Mouse (Mus musculus) forebrain, embryonic 12.5 days (tissue): Measurements from ENCODE around the gene Ercc6l. TPM values are rescaled to one million over a fixed set of nuclear protein-coding genes. Genes with fewer than 3 reads are reported as not detected.
"Not testable (repeated sequence)": the region's sequence is repeated elsewhere in the genome, so short reads cannot be mapped to it uniquely, and the experiment has no call there.

Experiments
- ATAC-seq: fragments of 200-750 bp; cut with Nextera tagmentation; 2 replicates; pipeline ENCODE4 v1.8.0; 2017; ENCODE audit warnings: moderate TSS enrichment; ENCODE audit not compliant: low FRiP score
- H3K27ac ChIP-seq: fragments of 300-500 bp; sonication (generic); 2 replicates; pipeline ENCODE4 v1.5.1; 2016; ENCODE audit warnings: mild to moderate bottlenecking
- H3K27me3 ChIP-seq: fragments of 300-500 bp; sonication (generic); 2 replicates; pipeline ENCODE4 v1.6.1; 2016; ENCODE audit warnings: mild to moderate bottlenecking
- H3K36me3 ChIP-seq: fragments of 300-500 bp; sonication (generic); replicated peaks from 2 replicates; pipeline ENCODE4 v1.6.1; 2016; ENCODE audit warnings: mild to moderate bottlenecking
- H3K4me1 ChIP-seq: fragments of 300-500 bp; sonication (generic); 2 replicates; pipeline ENCODE4 v1.6.1; 2016
- H3K4me2 ChIP-seq: fragments of 300-500 bp; sonication (generic); 2 replicates; pipeline ENCODE4 v1.6.1; 2016; ENCODE audit warnings: mild to moderate bottlenecking, moderate library complexity
- H3K4me3 ChIP-seq: fragments of 300-500 bp; sonication (generic); replicated peaks from 2 replicates; pipeline ENCODE4 v1.5.1; 2016; ENCODE audit warnings: mild to moderate bottlenecking
- H3K9ac ChIP-seq: fragments of 300-500 bp; sonication (generic); 2 replicates; pipeline ENCODE4 v1.6.1; 2016; ENCODE audit warnings: mild to moderate bottlenecking
- H3K9me3 ChIP-seq: fragments of 300-500 bp; sonication (generic); 2 replicates; pipeline ENCODE4 v1.6.1; 2016
- WGBS: fragments of 180-500 bp; shearing (Covaris S2); methylation state at CpG from one replicate; pipeline ENCODE4 v1.1.7; 2016; 5-methylcytosine and 5-hydroxymethylcytosine counted together
- polyA plus RNA-seq: library from polyadenylated mRNA; unstranded; fragments of >200 nt; fragmentation: Nextera tagmentation; extraction: Ambion mirVana; gene quantifications from 2 replicates; pipeline ENCODE4 v1.2.1, GENCODE M21; 2016

Ercc6l gene
- polyA plus RNA-seq, 1 experiment from 2014 or later = 17.9 TPM

DNA sequence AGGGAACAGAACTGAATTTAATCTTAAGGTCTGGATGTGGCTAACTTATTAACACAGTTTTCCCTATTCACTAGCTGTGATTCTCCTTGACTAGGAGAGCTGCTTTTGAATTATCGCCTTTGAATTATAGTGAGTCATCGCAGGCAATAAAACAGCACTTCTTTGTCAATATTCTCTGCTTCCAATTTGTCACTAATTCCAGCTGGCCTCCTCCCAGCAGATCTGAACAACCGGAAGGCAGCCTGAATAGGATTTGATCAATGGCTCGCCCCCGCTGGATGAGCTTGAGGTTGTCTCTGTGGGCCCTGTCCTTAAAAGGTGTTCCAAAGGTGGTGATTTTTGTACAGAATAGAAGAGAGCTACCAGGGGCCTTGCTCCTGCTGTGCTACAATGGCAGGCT is 9.6 kb upstream of the Ercc6l start:
- WGBS = 40% methylated on average over 5 of the region's 5 CpGs
- Histone ChIP-seq H3K36me3 (no peaks in the 10 kb centered on the region), H3K9me3 (no peaks in the 10 kb centered on the region), H3K4me1 (no peaks in the 10 kb centered on the region; the same call in 1 of the 2 replicates), H3K4me2 (no peak overlapping the region), H3K27ac (peak overlapping the region; percentile 21; the same call in 1 of the 2 replicates), H3K27me3 (0 out of 2 replicates have a peak, but pooled peaks cover under 1% of the 10 kb centered on the region), H3K4me3 (no peak overlapping the region), H3K9ac (no peak overlapping the region)
- no peak for ATAC-seq

DNA sequence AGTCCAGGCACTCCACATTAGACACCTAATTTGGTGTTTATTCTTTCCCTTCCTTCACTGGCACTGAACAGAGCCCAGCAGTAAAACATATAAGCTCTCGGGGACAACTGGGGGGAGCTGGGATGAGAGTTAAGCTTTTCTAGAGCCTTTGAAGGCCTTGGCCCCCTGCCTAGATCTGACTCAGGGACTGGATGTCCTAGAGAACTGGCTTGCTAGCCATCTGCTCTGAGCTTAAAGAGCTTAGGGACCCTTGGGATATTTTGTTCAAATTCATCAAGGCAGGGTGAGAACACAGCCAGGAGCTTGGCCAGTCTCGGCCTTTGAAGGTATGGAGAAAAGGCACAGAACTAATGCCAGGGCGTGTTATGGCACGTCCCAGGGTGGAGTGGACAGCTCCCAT is 6.6 kb upstream of the Ercc6l start:
- H3K4me1 ChIP-seq = no peaks in the 10 kb centered on the region; the same call in 1 of the 2 replicates
- WGBS = 84% methylated on average over 4 of the region's 4 CpGs

DNA sequence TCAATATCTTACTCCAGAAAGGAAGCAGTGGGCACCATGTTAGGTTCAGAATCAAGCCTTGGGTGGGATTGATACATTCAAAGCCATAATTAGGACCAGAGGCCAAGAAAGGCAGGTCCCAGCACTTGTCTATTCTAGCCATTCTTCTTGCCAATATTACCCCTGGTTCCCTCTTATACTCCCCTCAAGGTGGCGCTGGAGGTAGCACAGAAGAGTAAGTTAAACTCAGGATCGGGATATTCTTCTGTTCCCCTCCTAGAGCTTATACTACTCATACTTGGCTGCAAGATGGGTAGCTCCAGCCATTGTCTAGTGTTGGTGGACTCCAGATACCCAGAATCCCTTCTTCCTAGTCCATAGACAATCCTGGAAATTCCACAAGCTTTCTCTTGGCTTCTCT is 6.2 kb upstream of the Ercc6l start:
- Histone ChIP-seq H3K9me3 (no peaks in the 10 kb centered on the region), H3K27ac (no peak overlapping the region), H3K36me3 (no peaks in the 10 kb centered on the region), H3K9ac (no peak overlapping the region), H3K4me3 (no peak overlapping the region), H3K4me1 (no peaks in the 10 kb centered on the region; the same call in 1 of the 2 replicates), H3K27me3 (no peaks in the 10 kb centered on the region), H3K4me2 (no peak overlapping the region)
- 37% methylated on average over 2 of the region's 2 CpGs for WGBS
- no peak for ATAC-seq

More for the DNA sequence above, 6.6 kb upstream of the Ercc6l start:
- H3K9ac ChIP-seq = no peak overlapping the region
- no peaks in the 10 kb centered on the region for H3K36me3 ChIP-seq
- no peak overlapping the region for H3K4me2 ChIP-seq
- no peak overlapping the region for H3K27ac ChIP-seq
- ATAC-seq = no peak
- no peaks in the 10 kb centered on the region for H3K27me3 ChIP-seq
- no peaks in the 10 kb centered on the region for H3K9me3 ChIP-seq
- H3K4me3 ChIP-seq = no peak overlapping the region

DNA sequence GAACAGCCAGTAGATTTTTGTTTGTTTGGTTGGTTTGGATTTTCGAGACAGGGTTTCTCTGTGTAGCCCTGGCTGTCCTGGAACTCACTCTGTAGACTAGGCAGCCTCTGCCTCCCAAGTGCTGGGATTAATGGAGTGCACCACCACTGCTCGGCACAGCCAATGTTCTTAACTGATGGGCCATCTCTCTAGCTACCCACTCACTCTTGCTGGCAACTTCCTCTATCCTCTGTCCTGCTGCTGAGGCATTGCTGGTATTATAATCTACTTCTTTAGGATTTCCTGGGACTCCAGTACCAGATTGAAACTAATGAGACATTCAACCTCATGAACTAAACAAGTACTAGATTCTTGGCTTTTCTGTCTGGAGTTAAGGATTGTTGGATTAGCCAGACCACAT is 3.6 kb upstream of the Ercc6l start:
- ATAC-seq = no peak
- H3K9me3 ChIP-seq = no peaks in the 10 kb centered on the region
- H3K27me3 ChIP-seq = no peaks in the 10 kb centered on the region
- 66% methylated on average over 2 of the region's 2 CpGs for WGBS
- no peak overlapping the region for H3K4me3 ChIP-seq
- H3K9ac ChIP-seq = no peak overlapping the region
- H3K36me3 ChIP-seq = no peaks in the 10 kb centered on the region
- H3K27ac ChIP-seq = no peak overlapping the region
- H3K4me1 ChIP-seq = 0 out of 2 replicates have a peak, but pooled peaks cover 2% of the 10 kb centered on the region
- H3K4me2 ChIP-seq = no peak overlapping the region

DNA sequence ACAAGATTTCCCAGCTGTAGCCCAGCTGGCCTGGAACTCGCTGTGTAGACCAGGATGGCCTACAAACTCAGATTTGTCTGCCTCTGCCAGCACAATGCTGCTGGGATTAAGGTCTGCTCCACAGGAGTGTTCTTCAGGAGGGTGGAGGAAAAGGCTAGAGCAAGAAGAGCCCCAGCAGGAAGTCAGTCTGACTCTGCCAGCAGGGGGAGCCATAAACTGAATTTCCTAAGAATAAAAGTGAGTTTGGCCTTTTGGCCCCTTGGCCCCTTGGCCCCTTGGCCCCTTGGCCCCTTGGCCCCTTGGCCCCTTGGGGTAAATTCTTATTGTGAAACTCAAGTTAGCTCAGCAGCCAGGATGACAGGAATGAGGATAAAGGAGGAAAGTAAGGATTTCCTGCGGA is 2.9 kb upstream of the Ercc6l start:
- 46% methylated on average over 2 of the region's 2 CpGs for WGBS
- no peaks in the 10 kb centered on the region for H3K36me3 ChIP-seq
- no peak overlapping the region for H3K4me3 ChIP-seq
- no peak for ATAC-seq
- no peak overlapping the region for H3K4me2 ChIP-seq
- H3K9ac ChIP-seq = no peak overlapping the region
- H3K27ac ChIP-seq = no peak overlapping the region
- H3K4me1 ChIP-seq = 0 out of 2 replicates have a peak, but pooled peaks cover 2% of the 10 kb centered on the region
- H3K27me3 ChIP-seq = no peaks in the 10 kb centered on the region
- no peaks in the 10 kb centered on the region for H3K9me3 ChIP-seq

DNA sequence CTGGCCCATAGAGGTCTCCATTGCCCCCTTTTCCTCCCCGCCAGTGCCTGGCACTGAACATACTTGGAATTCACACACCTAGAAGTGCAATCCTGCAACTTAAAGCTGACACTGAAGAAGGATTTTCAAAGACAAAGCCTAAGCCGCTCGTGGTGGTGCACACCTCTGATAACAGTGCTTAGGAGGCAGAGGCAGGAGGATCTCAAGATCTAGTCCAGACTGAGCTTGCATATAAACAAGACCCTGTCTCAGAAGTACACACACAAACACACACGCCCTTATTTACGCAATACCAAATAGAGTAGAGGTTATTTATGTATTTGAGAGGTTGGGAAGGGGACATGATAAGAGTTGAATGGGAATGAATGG is 516 bp upstream of the Ercc6l start:
- Histone ChIP-seq H3K27me3 (no peaks in the 10 kb centered on the region), H3K4me1 (0 out of 2 replicates have a peak, but pooled peaks cover 2% of the 10 kb centered on the region), H3K9me3 (no peaks in the 10 kb centered on the region), H3K36me3 (no peaks in the 10 kb centered on the region), H3K9ac (no peak overlapping the region), H3K4me3 (peak overlapping the region; percentile 50), H3K4me2 (peak overlapping the region; percentile 36), H3K27ac (peak overlapping the region; percentile 69; the same call in 1 of the 2 replicates)
- peak; percentile 48; the same call in 1 of the 2 replicates for ATAC-seq
- WGBS = 51% methylated on average over 5 of the region's 5 CpGs

DNA sequence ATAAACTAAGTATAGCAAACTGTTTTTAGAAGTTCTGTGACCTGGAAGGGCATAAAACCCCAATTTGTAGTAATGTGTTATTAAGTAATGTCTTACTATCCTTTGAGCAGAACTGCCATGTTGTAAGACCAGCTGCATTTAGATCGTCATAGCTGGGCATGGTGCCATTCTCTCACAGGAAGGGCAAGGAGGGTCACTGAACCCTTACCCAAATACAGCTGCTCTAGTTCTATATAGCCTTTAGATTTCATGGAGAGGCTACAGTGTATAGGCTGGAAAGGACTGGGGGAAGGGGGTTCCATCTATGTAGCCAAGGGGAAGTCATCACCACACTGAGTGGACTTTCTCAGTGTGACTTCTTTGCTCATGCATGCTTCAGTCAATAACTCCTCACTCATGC is 15.7 kb downstream of the Ercc6l start:
- 92% methylated on average over 1 of the region's 1 CpGs for WGBS

DNA sequence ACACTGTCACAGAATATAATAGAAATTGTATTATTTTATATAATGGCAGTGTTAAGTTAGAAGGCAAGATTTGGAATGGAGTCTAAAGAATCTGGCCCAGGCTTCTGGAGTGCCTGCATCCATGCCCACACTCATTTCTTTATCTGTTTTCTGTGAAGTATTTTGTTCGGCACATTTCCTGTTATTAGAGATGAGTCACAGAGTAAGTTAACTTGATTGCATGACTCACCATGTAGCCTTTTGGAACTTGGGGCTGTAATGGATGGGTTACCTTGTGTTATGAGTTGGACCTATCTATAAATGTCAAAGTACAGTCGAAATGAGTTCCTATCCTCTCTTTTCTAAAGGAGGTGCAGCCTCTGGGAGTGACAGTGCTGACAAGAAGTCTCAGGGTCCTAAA is 35.6 kb downstream of the Ercc6l start:
- Histone ChIP-seq H3K36me3 (peaks cover 13% of the 10 kb centered on the region), H3K27me3 (peaks cover 7% of the 10 kb centered on the region; the same call in 1 of the 2 replicates), H3K4me1 (peaks cover 4% of the 10 kb centered on the region), H3K4me3 (no peak overlapping the region), H3K9ac (no peak overlapping the region), H3K27ac (no peak overlapping the region), H3K4me2 (no peak overlapping the region), H3K9me3 (no peaks in the 10 kb centered on the region)
- ATAC-seq = no peak
- 89% methylated on average over 2 of the region's 2 CpGs for WGBS

More for the DNA sequence above, 15.7 kb downstream of the Ercc6l start:
- Histone ChIP-seq H3K4me2 (no peak overlapping the region), H3K9ac (no peak overlapping the region), H3K27ac (no peak overlapping the region), H3K9me3 (no peaks in the 10 kb centered on the region), H3K4me3 (no peak overlapping the region), H3K4me1 (no peaks in the 10 kb centered on the region), H3K36me3 (peaks cover 29% of the 10 kb centered on the region), H3K27me3 (no peaks in the 10 kb centered on the region)
- no peak for ATAC-seq

DNA sequence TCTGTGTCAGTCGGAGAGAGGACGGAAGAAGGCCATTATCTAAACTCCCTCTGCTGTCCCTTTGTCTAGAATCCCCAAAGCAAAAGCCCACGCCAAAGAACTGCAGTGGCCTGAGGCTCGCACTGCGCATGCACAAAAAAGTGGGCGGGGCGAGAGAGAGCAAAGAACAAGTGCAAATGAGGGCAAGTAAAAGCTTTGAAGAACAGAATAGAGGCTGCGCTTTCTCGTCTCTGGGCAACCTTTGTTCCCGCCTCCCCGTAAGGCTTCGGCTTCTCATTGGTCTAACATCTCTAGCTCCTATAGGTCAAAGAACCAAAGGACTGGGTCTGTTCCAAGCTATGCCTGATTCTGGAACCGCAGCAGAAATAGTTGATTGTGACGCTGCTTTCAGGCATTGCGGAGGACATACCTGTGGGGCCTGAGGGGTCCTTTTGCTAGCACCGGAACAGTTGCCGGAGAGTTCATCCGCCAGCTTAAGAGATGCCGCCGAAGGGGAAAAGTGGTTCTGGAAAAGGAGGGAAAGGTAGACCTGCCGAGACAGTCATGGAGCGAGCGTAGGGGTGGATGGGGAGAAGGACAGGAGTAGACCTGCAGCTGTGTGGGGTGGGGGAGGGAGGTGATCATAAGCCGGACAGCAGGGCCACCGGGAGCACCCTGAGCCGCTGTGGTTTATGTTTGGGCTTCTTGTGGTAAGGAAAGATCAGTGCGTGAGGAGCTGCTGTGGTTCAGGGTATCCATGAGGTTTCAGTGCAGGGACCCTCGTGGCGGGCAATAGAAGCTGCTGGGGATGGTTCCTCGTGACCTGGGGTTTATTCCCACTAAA is 37.6 kb downstream of the Ercc6l start, which contains the start of gene Pin4:
Gene Pin4 (plus strand): TSS at position 406 of the 823 bp plus-strand sequence.
- whole genome bisulfite sequencing = 24% methylated on average over 30 of the region's 30 CpGs

DNA sequence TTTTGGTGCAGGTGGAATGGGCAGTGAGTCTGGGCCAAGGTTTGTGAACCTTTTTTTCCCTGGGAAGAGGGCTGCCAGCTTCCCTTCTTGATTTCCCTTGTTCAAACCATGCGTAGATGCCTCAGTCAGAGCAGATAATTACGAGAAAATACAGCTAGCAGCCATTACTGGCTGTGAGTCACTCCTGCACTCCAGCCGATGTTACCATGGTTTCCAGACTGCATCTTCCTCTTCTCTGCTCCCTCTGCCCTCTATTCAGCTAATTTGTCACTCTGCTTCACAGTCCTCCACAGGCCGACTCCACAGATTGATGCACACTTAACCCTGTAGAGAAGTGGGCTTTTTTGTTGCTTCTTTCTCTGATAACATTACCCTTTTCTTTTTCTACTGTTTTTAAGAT is 41.2 kb downstream of the Ercc6l start:
- peak overlapping the region; percentile 79 for H3K27ac ChIP-seq
- ATAC-seq = no peak
- H3K27me3 ChIP-seq = peaks cover 20% of the 10 kb centered on the region; the same call in 1 of the 2 replicates
- no peak overlapping the region for H3K9ac ChIP-seq
- H3K9me3 ChIP-seq = no peaks in the 10 kb centered on the region
- no peak overlapping the region for H3K4me2 ChIP-seq
- peaks cover 4% of the 10 kb centered on the region for H3K4me1 ChIP-seq
- no peak overlapping the region for H3K4me3 ChIP-seq
- WGBS = 47% methylated on average over 4 of the region's 4 CpGs
- no peaks in the 10 kb centered on the region for H3K36me3 ChIP-seq

More for the DNA sequence above, 37.6 kb downstream of the Ercc6l start, which contains the start of gene Pin4:
- peaks cover 4% of the 10 kb centered on the region for H3K36me3 ChIP-seq
- no peaks in the 10 kb centered on the region for H3K9me3 ChIP-seq
- peak within 1 kb of the TSS; percentile 66 for H3K9ac ChIP-seq
- peak within 1 kb of the TSS; percentile 62 for H3K4me2 ChIP-seq
- H3K27me3 ChIP-seq = peaks cover 12% of the 10 kb centered on the region; the same call in 1 of the 2 replicates
- H3K4me3 ChIP-seq = peak within 1 kb of the TSS; percentile 63
- peak within 1 kb of the TSS; percentile 73 for H3K27ac ChIP-seq
- ATAC-seq = peak; percentile 97
- H3K4me1 ChIP-seq = peaks cover 4% of the 10 kb centered on the region

DNA sequence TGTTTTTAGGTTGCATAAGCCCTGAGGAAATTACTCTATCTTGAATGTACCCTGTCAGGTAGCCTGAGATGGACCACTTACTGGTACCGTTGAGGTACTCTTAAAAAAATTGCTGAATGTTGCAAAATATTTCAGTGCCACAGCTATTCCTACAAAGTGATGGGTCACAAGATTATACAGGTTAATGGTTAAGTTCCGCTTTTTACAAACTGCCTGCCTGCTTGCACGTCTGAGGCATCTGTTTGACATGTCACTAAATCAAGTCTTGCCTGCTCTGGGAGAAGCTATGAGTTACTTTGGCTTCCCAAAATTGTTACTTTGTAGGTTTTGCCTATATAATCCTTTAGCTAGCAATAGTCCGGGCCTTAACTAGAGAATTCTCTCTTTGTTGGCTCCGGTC is 47.5 kb downstream of the Ercc6l start:
- H3K9ac ChIP-seq, H3K4me1 ChIP-seq, H3K36me3 ChIP-seq, H3K27ac ChIP-seq, H3K4me2 ChIP-seq, ATAC-seq, H3K9me3 ChIP-seq, H3K4me3 ChIP-seq: not testable (repeated sequence)
- peaks cover 15% of the 10 kb centered on the region for H3K27me3 ChIP-seq
- 84% methylated on average over 5 of the region's 5 CpGs for WGBS

DNA sequence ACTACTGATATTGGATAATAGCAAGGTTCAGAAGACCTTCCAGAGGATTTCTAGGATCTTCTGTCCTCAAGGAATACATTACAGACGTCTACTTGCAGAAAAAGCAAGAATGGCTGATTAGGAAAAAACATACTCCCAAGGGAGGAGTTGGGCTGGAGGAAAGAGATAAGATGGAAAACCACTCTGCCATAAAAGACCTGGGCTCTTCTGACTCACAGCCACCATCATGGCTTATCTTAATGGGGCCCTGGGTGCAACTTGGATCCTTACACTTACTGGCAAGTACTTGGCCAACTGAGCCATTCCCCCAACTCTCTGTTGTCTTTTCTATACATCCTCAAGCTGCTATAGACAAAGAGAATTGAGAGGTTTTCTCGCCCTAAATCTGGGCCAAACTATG is 53.1 kb downstream of the Ercc6l start:
- not testable (repeated sequence) for H3K36me3 ChIP-seq, ATAC-seq, H3K27ac ChIP-seq, H3K9ac ChIP-seq, H3K4me1 ChIP-seq, H3K4me2 ChIP-seq, H3K9me3 ChIP-seq, H3K4me3 ChIP-seq, H3K27me3 ChIP-seq
- 59% methylated on average over 2 of the region's 2 CpGs for WGBS

DNA sequence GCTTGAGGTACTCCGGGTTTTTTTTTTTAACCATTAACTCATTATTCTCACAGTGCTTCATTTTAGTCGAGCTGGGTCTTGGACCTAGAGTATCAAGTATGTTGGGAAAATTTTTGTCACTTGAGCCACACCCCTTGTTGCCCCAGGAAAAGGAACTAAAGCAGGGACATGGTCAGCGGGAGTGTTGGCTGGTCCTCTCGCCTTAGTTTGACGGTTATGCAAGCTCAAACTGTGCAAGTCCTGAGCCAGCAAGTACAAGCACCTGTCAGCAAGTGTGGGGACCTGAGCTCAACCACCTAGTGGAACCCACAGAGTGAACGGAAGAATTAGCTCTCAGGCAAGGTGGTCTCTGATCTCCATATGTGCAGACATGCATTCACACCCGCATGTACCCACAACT is 55.0 kb downstream of the Ercc6l start:
- no peaks in the 10 kb centered on the region for H3K4me1 ChIP-seq
- no peaks in the 10 kb centered on the region for H3K9me3 ChIP-seq
- H3K4me2 ChIP-seq = no peak overlapping the region
- H3K4me3 ChIP-seq = no peak overlapping the region
- 59% methylated on average over 7 of the region's 7 CpGs for WGBS
- no peaks in the 10 kb centered on the region for H3K36me3 ChIP-seq
- no peak for ATAC-seq
- no peak overlapping the region for H3K9ac ChIP-seq
- H3K27me3 ChIP-seq = no peaks in the 10 kb centered on the region; the same call in 1 of the 2 replicates
- H3K27ac ChIP-seq = no peak overlapping the region
